In genomic region chr19:47446841-47447365, GRCm38 (mm10) we compare ENCODE assay signal across 8 mouse cellular contexts. TPM values are rescaled to one million over a fixed set of nuclear protein-coding genes. Genes with fewer than 3 reads are reported as not detected.
DNase-seq lines count a peak whose midpoint lies in the region; ATAC-seq and TF ChIP-seq lines count a peak whose summit lies in the region.

No protein-coding gene starts in this region.

- H3K9ac ChIP-seq in CH12.LX (ENCODE audit: insufficient read depth, low read depth): peak overlapping the region; percentile 48; the same call in 1 of the 2 replicates
- H3K9ac ChIP-seq in hindbrain, embryonic 16.5 days (ENCODE audit: low read depth, low read length): no peak overlapping the region
- H3K9ac ChIP-seq in limb, embryonic 13.5 days: no peak overlapping the region

- H3K79me2 ChIP-seq in CH12.LX (replicated peaks; ENCODE audit: control insufficient read depth, extremely low read depth, insufficient read depth, poor library complexity, severe bottlenecking): no peaks in the 10 kb centered on the region

- peak overlapping the region; percentile 96 for H3K4me2 ChIP-seq in CH12.LX (ENCODE audit: insufficient read depth, low read depth, poor library complexity, severe bottlenecking)
- H3K4me2 ChIP-seq in hindbrain, embryonic 16.5 days (ENCODE audit: low read length): no peak overlapping the region; the same call in 1 of the 2 replicates
- peak overlapping the region; percentile 9; the same call in 1 of the 2 replicates for H3K4me2 ChIP-seq in limb, embryonic 13.5 days (replicated peaks)

- ATAC-seq in hindbrain, embryonic 16.5 days: peak; percentile 62
- ATAC-seq in limb, embryonic 13.5 days (ENCODE audit: low FRiP score, low read depth): no peak
- no peak for ATAC-seq in cerebellum, adult (ENCODE audit: insufficient number of reproducible peaks, low FRiP score, low TSS enrichment)

- no peak; the same call in 1 of the 2 replicates for TF ChIP-seq RAD21 in CH12.LX (IDR thresholded peaks at IDR 0.05; ENCODE audit: low read depth, low read length)

- DNase-seq in adrenal gland, adult 2 months: peak; percentile 38
- DNase-seq in adrenal gland, adult 8-10 months: no peak
- DNase-seq in CH12.LX (ENCODE audit: extremely low read depth): peak; percentile 93
- peak; percentile 50 for DNase-seq in gastrocnemius, postnatal 10 days
- DNase-seq in retina, embryonic 14.5 days (ENCODE audit: low spot score): peak; percentile 65

- TF ChIP-seq EP300 in CH12.LX (IDR thresholded peaks at IDR 0.05; ENCODE audit: low read length): peak; percentile 59; the same call in 1 of the 2 replicates

- peak; percentile 44 for TF ChIP-seq POLR2A in CH12.LX (IDR thresholded peaks at IDR 0.05; ENCODE audit: low read depth, low read length)

- H3K4me3 ChIP-seq in CH12.LX (replicated peaks in 1 of 3; ENCODE audit: low read depth in 2 of 3, low read length in 2 of 3, poor library complexity in 1 of 3): peak overlapping the region; percentile 10 to 26 (median 19)
- H3K4me3 ChIP-seq in hindbrain, embryonic 16.5 days (ENCODE audit: low read length): no peak overlapping the region
- H3K4me3 ChIP-seq in limb, embryonic 13.5 days: no peak overlapping the region

- no peak for TF ChIP-seq CTCF in CH12.LX (conservative IDR thresholded peaks at IDR 0.05 in 1 of 2, IDR thresholded peaks at IDR 0.05 in 1 of 2; ENCODE audit: low read depth in 2 of 2, low read length in 2 of 2)

- dilution Hi-C loops in CH12.LX (cut with MboI; ENCODE audit: extremely low pct_ligation_motif_present, extremely low pct_unique_long_range_greater_than_20kb, low sequenced_read_pairs): no loop called here

- in situ Hi-C loops in CH12.LX (cut with MboI; ENCODE audit: low pct_ligation_motif_present, low pct_unique_long_range_greater_than_20kb, low sequenced_read_pairs): no loop called here

- H3K36me3 ChIP-seq in CH12.LX (replicated peaks in 1 of 2; ENCODE audit: control insufficient read depth in 1 of 2, insufficient read depth in 1 of 2, low read length in 1 of 2): peaks cover 0 to 5% of the 10 kb centered on the region in 2 experiments
- no peaks in the 10 kb centered on the region for H3K36me3 ChIP-seq in hindbrain, embryonic 16.5 days (ENCODE audit: control insufficient read depth, insufficient read depth, low read length)
- H3K36me3 ChIP-seq in limb, embryonic 13.5 days: no peaks in the 10 kb centered on the region

- H3K27me3 ChIP-seq in CH12.LX (replicated peaks): no peaks in the 10 kb centered on the region
- H3K27me3 ChIP-seq in hindbrain, embryonic 16.5 days (replicated peaks; ENCODE audit: control insufficient read depth, insufficient read depth, low read length): no peaks in the 10 kb centered on the region; the same call in 1 of the 2 replicates
- H3K27me3 ChIP-seq in limb, embryonic 13.5 days: no peaks in the 10 kb centered on the region

- peaks cover 66 to 94% of the 10 kb centered on the region in 2 experiments for H3K4me1 ChIP-seq in CH12.LX (ENCODE audit: control insufficient read depth in 1 of 2, insufficient read depth in 2 of 2)
- H3K4me1 ChIP-seq in hindbrain, embryonic 16.5 days (ENCODE audit: control insufficient read depth, insufficient read depth, low read depth, low read length): peaks cover 26% of the 10 kb centered on the region
- H3K4me1 ChIP-seq in limb, embryonic 13.5 days: peaks cover 88% of the 10 kb centered on the region

- peak overlapping the region; percentile 88 for H3K27ac ChIP-seq in CH12.LX (ENCODE audit: insufficient read depth, low read depth)
- H3K27ac ChIP-seq in hindbrain, embryonic 16.5 days (ENCODE audit: low read depth, low read length): no peak overlapping the region
- H3K27ac ChIP-seq in limb, embryonic 13.5 days: no peak overlapping the region

- whole genome bisulfite sequencing in hindbrain, embryonic 16.5 days: 36% methylated on average over 9 of the region's 9 CpGs
- WGBS in limb, embryonic 13.5 days: 45% methylated on average over 9 of the region's 9 CpGs

- H3K9me3 ChIP-seq in CH12.LX (replicated peaks; ENCODE audit: low read length): no peaks in the 10 kb centered on the region
- H3K9me3 ChIP-seq in hindbrain, embryonic 16.5 days (ENCODE audit: control insufficient read depth, low read length): no peaks in the 10 kb centered on the region
- H3K9me3 ChIP-seq in limb, embryonic 13.5 days: no peaks in the 10 kb centered on the region

TF ChIP-seq in CH12.LX, 34 proteins besides CTCF, POLR2A, EP300 and RAD21:
- TF ChIP-seq MAX (IDR thresholded peaks at IDR 0.05; ENCODE audit: low read length) (no peak; the same call in 1 of the 2 replicates), PAX5 (IDR thresholded peaks at IDR 0.05; ENCODE audit: low read length) (no peak), ZNF384 (IDR thresholded peaks at IDR 0.05; ENCODE audit: low read depth, low read length) (no peak), ZC3H11A (IDR thresholded peaks at IDR 0.05; ENCODE audit: low read depth, low read length) (no peak), ETS1 (conservative IDR thresholded peaks at IDR 0.05; ENCODE audit: low read depth, low read length) (peak; percentile 77), POLR2AphosphoS2 (IDR thresholded peaks at IDR 0.05; ENCODE audit: low read depth, low read length) (no peak), MEF2A (IDR thresholded peaks at IDR 0.05; ENCODE audit: borderline replicate concordance, low read depth, low read length) (peak; percentile 59; the same call in 1 of the 2 replicates), MAZ (IDR thresholded peaks at IDR 0.05; ENCODE audit: low read depth, low read length) (peak; percentile 77), ZMIZ1 (IDR thresholded peaks at IDR 0.05; ENCODE audit: low read depth, low read length) (no peak), IRF4 (IDR thresholded peaks at IDR 0.05; ENCODE audit: low read depth, low read length) (peak; percentile 53; the same call in 1 of the 2 replicates), USF2 (conservative IDR thresholded peaks at IDR 0.05; ENCODE audit: low read depth, low read length) (no peak), JUN (IDR thresholded peaks at IDR 0.05; ENCODE audit: insufficient read depth, low read depth, low read length) (no peak), ELF1 (IDR thresholded peaks at IDR 0.05; ENCODE audit: low read depth, low read length) (peak; percentile 66; the same call in 1 of the 2 replicates), JUND (conservative IDR thresholded peaks at IDR 0.05; ENCODE audit: low read depth, low read length) (no peak), SIN3A (IDR thresholded peaks at IDR 0.05; ENCODE audit: low read length) (no peak), MAFK (IDR thresholded peaks at IDR 0.05; ENCODE audit: insufficient replicate concordance, low read length) (no peak), TCF12 (IDR thresholded peaks at IDR 0.05; ENCODE audit: low read depth, low read length) (peak; percentile 63; the same call in 1 of the 2 replicates), USF1 (IDR thresholded peaks at IDR 0.05; ENCODE audit: low read depth, low read length) (no peak), RCOR1 (conservative IDR thresholded peaks at IDR 0.05; ENCODE audit: low read depth, low read length) (no peak), NRF1 (IDR thresholded peaks at IDR 0.05; ENCODE audit: low read depth, low read length) (no peak), UBTF (IDR thresholded peaks at IDR 0.05; ENCODE audit: low read depth, low read length) (no peak; the same call in 1 of the 2 replicates), MYC (IDR thresholded peaks at IDR 0.05; ENCODE audit: low read depth, low read length) (no peak), CHD1 (IDR thresholded peaks at IDR 0.05; ENCODE audit: low read depth, low read length) (no peak), KAT2A (IDR thresholded peaks at IDR 0.05; ENCODE audit: insufficient replicate concordance, low read length) (0 out of 2 replicates have a peak, but pooled peaks have one; percentile 51), CHD2 (IDR thresholded peaks at IDR 0.05; ENCODE audit: low read length) (peak; percentile 85), BHLHE40 (IDR thresholded peaks at IDR 0.05; ENCODE audit: low read depth, low read length) (peak; percentile 58; the same call in 1 of the 2 replicates), HCFC1 (IDR thresholded peaks at IDR 0.05; ENCODE audit: low read depth, low read length) (no peak), TBP (conservative IDR thresholded peaks at IDR 0.05; ENCODE audit: low read depth, low read length) (0 out of 2 replicates have a peak, but pooled peaks have one; percentile 14), ZKSCAN1 (IDR thresholded peaks at IDR 0.05; ENCODE audit: borderline replicate concordance, low read depth, low read length) (no peak), GABPA (IDR thresholded peaks at IDR 0.05; ENCODE audit: insufficient replicate concordance, low read depth, low read length) (no peak), MXI1 (IDR thresholded peaks at IDR 0.05; ENCODE audit: low read depth, low read length) (no peak), E2F4 (IDR thresholded peaks at IDR 0.05; ENCODE audit: insufficient replicate concordance, low read depth, low read length) (no peak), NELFE (IDR thresholded peaks at IDR 0.05; ENCODE audit: low read depth, low read length) (no peak), SMC3 (IDR thresholded peaks at IDR 0.05; ENCODE audit: low read depth, low read length) (no peak)

RNA-seq across cellular contexts. Expression of gene Sh3pxd2a, which starts 17.3 kb away (rescaled TPM):
- total RNA-seq in adrenal gland, adult 2 months (2021): 10 to 100 TPM; 68.2 to 90.0 TPM
- polyA plus RNA-seq in adrenal gland, adult 2 months (2012; rRNA removed): 33.1 and 61.0 TPM in 2 replicates
- total RNA-seq in adrenal gland, adult 8-10 months (2022): 10 to 100 TPM; 26.9 to 54.9 (median 36.4) TPM
- 2.4 and 3.2 TPM in 2 replicates for total RNA-seq in CH12.LX (2012; rRNA removed)
- total RNA-seq in CH12.LX (2014; rRNA removed): 1.2 and 1.3 TPM in 2 replicates
- 4.6 and 4.9 TPM in 2 replicates for polyA plus RNA-seq in CH12.LX (2012; ENCODE audit: insufficient read length, low read depth)
- 10 to 100 TPM; 79.8 to 85.6 TPM for total RNA-seq in gastrocnemius, postnatal 10 days (2021)
- 1.8 and 2.2 TPM in 2 replicates for polyA plus RNA-seq in hindbrain, embryonic 16.5 days (2015; fragmentation: Nextera tagmentation; extraction: Ambion mirVana)
- polyA plus RNA-seq in limb, embryonic 13.5 days (2015; fragmentation: Nextera tagmentation; extraction: Ambion mirVana): 8.9 and 10.1 TPM in 2 replicates

Comparison
In these comparisons a context has a peak if more than half of its experiments do, and no peak if none do; other contexts are left out.
1. H3K4me3 ChIP-seq: peak in CH12.LX (3 of 3); none in hindbrain, embryonic 16.5 days (single experiment) and limb, embryonic 13.5 days (single experiment).
2. RNA of gene Sh3pxd2a, which starts 17.3 kb away (total RNA-seq): 68.2 to 90.0 TPM in adrenal gland, adult 2 months, 79.8 to 85.6 TPM in gastrocnemius, postnatal 10 days and 26.9 to 54.9 TPM in adrenal gland, adult 8-10 months; 1.2 to 3.2 TPM in CH12.LX; every median in the first group is over 4 times any median in the second.